Mouse (Mus musculus) cortical plate, adult 2 months (tissue): Measurements from ENCODE around the gene Bpgm.

ENCODE experiments used
- CTCF ChIP-seq: fragments of 200-500 bp; IDR thresholded peaks from 2 replicates; pipeline ENCODE4 v1.5.1; 2011; ENCODE audit warnings: mild to moderate bottlenecking, control low read depth, low read length; ENCODE audit not compliant: insufficient read depth; ENCODE audit errors: extremely low read depth
- POLR2A ChIP-seq: fragments of 200-500 bp; IDR thresholded peaks from 2 replicates; pipeline ENCODE4 v1.6.1; 2011; ENCODE audit warnings: mild to moderate bottlenecking, low read length, control low read depth; ENCODE audit not compliant: insufficient read depth; ENCODE audit errors: extremely low read depth

DNA sequence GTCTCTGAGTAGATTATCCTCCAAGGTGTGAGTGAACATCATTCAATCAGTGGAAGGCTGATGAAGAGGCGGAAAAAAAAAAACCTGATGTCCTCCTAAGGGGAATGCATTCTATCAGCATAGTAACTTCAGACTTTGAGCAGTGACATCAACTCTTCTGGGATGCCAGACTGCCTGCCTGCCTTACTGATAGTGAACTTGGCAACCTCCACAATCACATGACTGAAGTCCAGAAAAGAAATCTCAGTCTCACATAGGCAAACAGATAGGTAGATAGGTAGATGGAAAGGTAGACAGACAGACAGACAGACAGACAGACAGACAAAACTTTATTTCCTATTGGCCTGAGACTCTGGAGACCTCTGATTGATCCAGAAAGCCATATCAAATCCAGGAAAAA lies 57.0 kb downstream of the Bpgm start:
- TF ChIP-seq CTCF: no peak
- TF ChIP-seq POLR2A: no peak
